Mouse (Mus musculus) cortical plate, adult 2 months (tissue): Measurements from ENCODE around the gene Map7.

Experiments
- CTCF ChIP-seq: fragments of 200-500 bp; IDR thresholded peaks from 2 replicates; pipeline ENCODE4 v1.5.1; 2011; ENCODE audit warnings: mild to moderate bottlenecking, control low read depth, low read length; ENCODE audit not compliant: insufficient read depth; ENCODE audit errors: extremely low read depth
- POLR2A ChIP-seq: fragments of 200-500 bp; IDR thresholded peaks from 2 replicates; pipeline ENCODE4 v1.6.1; 2011; ENCODE audit warnings: mild to moderate bottlenecking, low read length, control low read depth; ENCODE audit not compliant: insufficient read depth; ENCODE audit errors: extremely low read depth

DNA sequence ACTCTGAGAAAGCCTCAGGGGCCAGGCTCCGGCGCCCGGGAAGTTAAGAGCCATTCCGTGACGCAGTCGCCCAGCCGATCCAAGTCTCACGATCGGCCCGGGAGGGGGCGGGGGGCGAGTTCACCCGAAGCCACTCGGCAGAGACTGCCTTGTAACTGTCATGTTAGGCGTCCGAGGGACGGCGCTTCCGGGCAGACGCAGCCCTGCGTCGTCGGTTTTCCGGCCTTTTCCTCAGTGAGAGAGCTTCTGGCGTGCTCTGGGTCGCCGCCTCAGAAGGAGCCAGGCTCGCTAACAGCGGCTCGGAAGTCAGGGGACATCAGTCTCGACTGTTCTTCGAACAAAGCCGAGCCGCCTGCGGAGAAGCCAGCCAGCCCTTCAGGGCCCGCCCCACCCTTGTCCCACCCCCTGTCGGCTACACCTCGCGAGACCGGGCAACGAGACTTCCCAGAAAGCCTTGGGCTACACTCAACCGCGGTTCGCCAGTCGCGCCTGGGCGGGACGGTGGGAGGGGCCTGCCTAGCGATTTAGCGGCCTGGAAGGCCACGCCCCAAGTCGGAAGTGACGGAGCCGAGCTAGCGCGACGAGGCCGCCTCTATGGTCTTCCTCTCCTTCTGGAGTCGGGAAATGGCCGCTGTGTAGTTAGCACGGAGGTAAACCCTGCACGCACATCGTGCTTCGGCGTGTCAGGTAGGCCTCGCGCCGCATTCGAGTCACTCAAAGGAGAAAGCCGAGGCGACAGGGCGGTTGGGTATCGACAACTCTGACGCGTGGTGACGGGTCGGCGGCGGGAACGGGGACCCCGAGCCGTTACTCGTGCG, 163.9 kb downstream of the Map7 start, which contains the start of gene Bclaf1:
- TF ChIP-seq POLR2A (peak; percentile 93), CTCF (no peak)
